Mouse (Mus musculus) MEL (cell line): ENCODE data around the gene Edn2. TPM values are rescaled to one million over a fixed set of nuclear protein-coding genes. Genes with fewer than 3 reads are reported as not detected.

Experiments used
- DNase-seq: peaks from one replicate; pipeline ENCODE4 v3.0.0; 2011; ENCODE audit warnings: low read depth, low spot score
- H3K27ac ChIP-seq: 2 replicates; pipeline ENCODE4 v1.5.1; 2012; ENCODE audit warnings: low read depth, mild to moderate bottlenecking, control low read depth, low read length, moderate library complexity; ENCODE audit not compliant: control insufficient read depth
- H3K27me3 ChIP-seq, 2 experiments: fragments of 150-350 bp in 1 of 2; sonication (generic) in 1 of 2; 2 replicates each; pipeline ENCODE4 v1.6.1; 2012; ENCODE audit warnings: low read length in 2 of 2, mild to moderate bottlenecking in 2 of 2, improper control_type of control experiment in 1 of 2, moderate library complexity in 1 of 2; ENCODE audit not compliant: insufficient read depth in 2 of 2, control insufficient read depth in 1 of 2
- H3K36me3 ChIP-seq, 2 experiments: 2 replicates each; pipeline ENCODE4 v1.6.1; 2012 to 2014; ENCODE audit warnings: low read length in 2 of 2, improper control_type of control experiment in 1 of 2, inconsistent platforms in 1 of 2, mild to moderate bottlenecking in 1 of 2; ENCODE audit not compliant: insufficient read depth in 2 of 2, control insufficient read depth in 1 of 2
- H3K4me1 ChIP-seq, 2 experiments: fragments of 150-350 bp in 1 of 2; sonication (generic) in 1 of 2; 2 replicates each; pipeline ENCODE4 v1.6.1; 2012; ENCODE audit warnings: low read length in 2 of 2, improper control_type of control experiment in 1 of 2, mild to moderate bottlenecking in 1 of 2; ENCODE audit not compliant: insufficient read depth in 2 of 2, control insufficient read depth in 1 of 2
- H3K4me3 ChIP-seq, 2 experiments: fragments of 150-350 bp in 1 of 2; sonication (generic) in 1 of 2; 2 replicates each; pipeline ENCODE4 v1.5.1; 2012; ENCODE audit warnings: low read depth in 2 of 2, low read length in 2 of 2, mild to moderate bottlenecking in 2 of 2, moderate library complexity in 2 of 2, control low read depth in 1 of 2, improper control_type of control experiment in 1 of 2; ENCODE audit not compliant: control insufficient read depth in 1 of 2, insufficient read depth in 1 of 2
- H3K79me2 ChIP-seq: 2 replicates; pipeline ENCODE4 v1.6.1; 2012; ENCODE audit warnings: mild to moderate bottlenecking, low read length, moderate library complexity; ENCODE audit not compliant: control insufficient read depth, poor library complexity, insufficient read depth
- H3K9ac ChIP-seq: 2 replicates; pipeline ENCODE4 v1.6.1; 2012; ENCODE audit warnings: low read depth, mild to moderate bottlenecking, control low read depth, low read length, moderate library complexity; ENCODE audit not compliant: control insufficient read depth, poor library complexity, severe bottlenecking
- H3K9me3 ChIP-seq: fragments of 150-350 bp; sonication (generic); replicated peaks from 2 replicates; pipeline ENCODE4 v1.6.1; 2012; ENCODE audit warnings: mild to moderate bottlenecking, low read length, improper control_type of control experiment, moderate library complexity; ENCODE audit not compliant: insufficient read depth
- BHLHE40 ChIP-seq: IDR thresholded peaks from 2 replicates; pipeline ENCODE4 v1.6.1; 2012; ENCODE audit warnings: low read depth, mild to moderate bottlenecking, inconsistent platforms, low read length, improper control_type of control experiment, borderline replicate concordance
- CHD1 ChIP-seq: IDR thresholded peaks from 2 replicates; pipeline ENCODE4 v1.6.1; 2012; ENCODE audit warnings: low read depth, mild to moderate bottlenecking, inconsistent platforms, low read length, improper control_type of control experiment
- CHD2 ChIP-seq: IDR thresholded peaks from 2 replicates; pipeline ENCODE4 v1.6.1; 2011; ENCODE audit warnings: low read length, improper control_type of control experiment
- CTCF ChIP-seq, 3 experiments: IDR thresholded peaks in 2 of 3; conservative IDR thresholded peaks in 1 of 3; 2 replicates each; pipeline ENCODE4 v1.5.1; 2011 to 2012; ENCODE audit warnings: low read length in 3 of 3, low read depth in 2 of 3, mild to moderate bottlenecking in 2 of 3, improper control_type of control experiment in 1 of 3, inconsistent platforms in 1 of 3, mixed read lengths in 1 of 3, moderate library complexity in 1 of 3; ENCODE audit not compliant: control insufficient read depth in 1 of 3, insufficient read depth in 1 of 3, poor library complexity in 1 of 3, severe bottlenecking in 1 of 3
- E2F4 ChIP-seq: IDR thresholded peaks from 2 replicates; pipeline ENCODE4 v1.6.1; 2011; ENCODE audit warnings: low read depth, low read length, improper control_type of control experiment, borderline replicate concordance
- EP300 ChIP-seq, 2 experiments: IDR thresholded peaks; 2 replicates each; pipeline ENCODE4 v1.6.1; 2011; ENCODE audit warnings: improper control_type of control experiment in 2 of 2, low read length in 2 of 2, low read depth in 1 of 2, mild to moderate bottlenecking in 1 of 2
- HCFC1 ChIP-seq: IDR thresholded peaks from 2 replicates; pipeline ENCODE4 v1.6.1; 2012; ENCODE audit warnings: low read depth, mild to moderate bottlenecking, inconsistent platforms, low read length, improper control_type of control experiment, moderate library complexity
- JUND ChIP-seq: IDR thresholded peaks from 2 replicates; pipeline ENCODE4 v1.6.1; 2011; ENCODE audit warnings: low read depth, mild to moderate bottlenecking, improper control_type of control experiment, low read length
- KAT2A ChIP-seq: conservative IDR thresholded peaks from 2 replicates; pipeline ENCODE4 v1.6.1; 2012; ENCODE audit warnings: low read depth, low read length, improper control_type of control experiment, inconsistent platforms
- MAFK ChIP-seq: IDR thresholded peaks from 2 replicates; pipeline ENCODE4 v1.6.1; 2011; ENCODE audit warnings: low read depth, mild to moderate bottlenecking, low read length, improper control_type of control experiment, borderline replicate concordance
- MAX ChIP-seq: IDR thresholded peaks from 2 replicates; pipeline ENCODE4 v1.6.1; 2011; ENCODE audit warnings: low read length, improper control_type of control experiment
- MAZ ChIP-seq: IDR thresholded peaks from 2 replicates; pipeline ENCODE4 v1.6.1; 2012; ENCODE audit warnings: low read depth, mild to moderate bottlenecking, inconsistent platforms, low read length, improper control_type of control experiment
- MXI1 ChIP-seq: IDR thresholded peaks from 2 replicates; pipeline ENCODE4 v1.6.1; 2011; ENCODE audit warnings: mild to moderate bottlenecking, low read depth, low read length, improper control_type of control experiment
- MYC ChIP-seq: IDR thresholded peaks from 2 replicates; pipeline ENCODE4 v1.6.1; 2011; ENCODE audit warnings: low read depth, mild to moderate bottlenecking, low read length, improper control_type of control experiment, moderate library complexity
- NELFE ChIP-seq: IDR thresholded peaks from 2 replicates; pipeline ENCODE4 v1.6.1; 2011; ENCODE audit warnings: low read depth, low read length, improper control_type of control experiment
- POLR2A ChIP-seq, 2 experiments: IDR thresholded peaks; 2 replicates each; pipeline ENCODE4 v1.6.1; 2011 to 2012; ENCODE audit warnings: low read length in 2 of 2, mild to moderate bottlenecking in 2 of 2, control low read depth in 1 of 2, improper control_type of control experiment in 1 of 2, low read depth in 1 of 2, moderate library complexity in 1 of 2; ENCODE audit not compliant: control insufficient read depth in 1 of 2, insufficient read depth in 1 of 2, poor library complexity in 1 of 2
- POLR2AphosphoS2 ChIP-seq: IDR thresholded peaks from 2 replicates; pipeline ENCODE4 v1.6.1; 2011; ENCODE audit warnings: low read length, improper control_type of control experiment
- RAD21 ChIP-seq: IDR thresholded peaks from 2 replicates; pipeline ENCODE4 v1.6.1; 2011; ENCODE audit warnings: mild to moderate bottlenecking, low read depth, low read length, improper control_type of control experiment
- RCOR1 ChIP-seq: IDR thresholded peaks from 2 replicates; pipeline ENCODE4 v1.6.1; 2012; ENCODE audit warnings: low read depth, mild to moderate bottlenecking, inconsistent platforms, low read length, improper control_type of control experiment
- SMC3 ChIP-seq: IDR thresholded peaks from 2 replicates; pipeline ENCODE4 v1.6.1; 2011; ENCODE audit warnings: low read depth, low read length, improper control_type of control experiment
- TBP ChIP-seq: IDR thresholded peaks from 2 replicates; pipeline ENCODE4 v1.8.0; 2011; ENCODE audit warnings: low read depth, low read length, improper control_type of control experiment
- UBTF ChIP-seq: IDR thresholded peaks from 2 replicates; pipeline ENCODE4 v1.6.1; 2012; ENCODE audit warnings: low read depth, mild to moderate bottlenecking, inconsistent platforms, low read length, improper control_type of control experiment, moderate library complexity, borderline replicate concordance; ENCODE audit not compliant: insufficient read depth
- USF1 ChIP-seq: IDR thresholded peaks from 2 replicates; pipeline ENCODE4 v1.6.1; 2014; ENCODE audit warnings: low read depth, mild to moderate bottlenecking, inconsistent platforms, low read length, improper control_type of control experiment, moderate library complexity
- USF2 ChIP-seq, 2 experiments: IDR thresholded peaks; 2 replicates each; pipeline ENCODE4 v1.6.1; 2011 to 2012; ENCODE audit warnings: improper control_type of control experiment in 2 of 2, low read length in 2 of 2, borderline replicate concordance in 1 of 2, inconsistent platforms in 1 of 2, low read depth in 1 of 2, mild to moderate bottlenecking in 1 of 2; ENCODE audit not compliant: insufficient read depth in 1 of 2
- polyA plus RNA-seq, 2 experiments: library from polyadenylated mRNA; stranded (reverse) in 1 of 2; unstranded in 1 of 2; fragments of >175 nt in 1 of 2; fragments of >200 nt in 1 of 2; gene quantifications; 2 replicates each; pipeline versions ENCODE4 v1.2.1 to v1.2.4; 2012; ENCODE audit warnings: low replicate concordance in 2 of 2, low read depth in 1 of 2; ENCODE audit not compliant: insufficient read length in 2 of 2, insufficient read depth in 1 of 2, missing spikeins in 1 of 2
- total RNA-seq: library from RNA; depleted of rRNA; stranded (reverse); fragments of 300-350 nt; gene quantifications from 2 replicates; pipeline ENCODE4 v1.2.3, GENCODE M21; 2012

The Edn2 gene
- total and polyA plus RNA-seq, 3 experiments: not detected

GRCm38 (mm10) chr4:120116312-120116711 lies 44.7 kb upstream of the Edn2 start:
- Histone ChIP-seq H3K9ac (no peak overlapping the region), H3K9me3 (no peaks in the 10 kb centered on the region), H3K27ac (no peak overlapping the region), H3K79me2 (no peaks in the 10 kb centered on the region), H3K4me3 (no peak overlapping the region), H3K4me1 (no peaks in the 10 kb centered on the region), H3K36me3 (no peaks in the 10 kb centered on the region), H3K27me3 (no peaks in the 10 kb centered on the region)
- no peak for DNase-seq
- TF ChIP-seq KAT2A: no peak
- no peak for TF ChIP-seq TBP
- no peak for TF ChIP-seq MYC
- TF ChIP-seq E2F4: no peak

GRCm38 (mm10) chr4:120120276-120120675 lies 40.7 kb upstream of the Edn2 start:
- H3K4me1 ChIP-seq: no peaks in the 10 kb centered on the region
- TF ChIP-seq EP300 (IDR thresholded peaks at IDR 0.05; ENCODE audit: low read depth in 1 of 2, low read length in 2 of 2) (no peak), MAX (no peak), POLR2A (IDR thresholded peaks at IDR 0.05; ENCODE audit: control insufficient read depth in 1 of 2, insufficient read depth in 1 of 2, low read depth in 1 of 2, low read length in 2 of 2, poor library complexity in 1 of 2) (no peak), MAZ (no peak), RAD21 (peak; percentile 11), MXI1 (no peak), BHLHE40 (no peak), CTCF (IDR thresholded peaks at IDR 0.05 in 2 of 3, conservative IDR thresholded peaks at IDR 0.05 in 1 of 3; ENCODE audit: control insufficient read depth in 1 of 3, insufficient read depth in 1 of 3, low read depth in 2 of 3, low read length in 3 of 3, poor library complexity in 1 of 3, severe bottlenecking in 1 of 3) (peak; percentile 23 to 55 (median 41); a peak in 5 of 6 replicates), SMC3 (peak; percentile 17; the same call in 1 of the 2 replicates), POLR2AphosphoS2 (no peak), MAFK (no peak), RCOR1 (no peak)
- TF ChIP-seq, all 39 proteins: peak for 3
- H3K4me3 ChIP-seq: no peak overlapping the region
- no peaks in the 10 kb centered on the region for H3K9me3 ChIP-seq
- H3K9ac ChIP-seq: no peak overlapping the region
- no peaks in the 10 kb centered on the region for H3K27me3 ChIP-seq
- H3K79me2 ChIP-seq: no peaks in the 10 kb centered on the region
- no peaks in the 10 kb centered on the region for H3K36me3 ChIP-seq
- peak; percentile 10 for DNase-seq
- H3K27ac ChIP-seq: no peak overlapping the region

GRCm38 (mm10) chr4:120124656-120125055 lies 36.4 kb upstream of the Edn2 start:
- H3K9ac ChIP-seq: no peak overlapping the region
- H3K27me3 ChIP-seq: no peaks in the 10 kb centered on the region
- no peak for TF ChIP-seq TBP
- TF ChIP-seq EP300 (IDR thresholded peaks at IDR 0.05; ENCODE audit: low read depth in 1 of 2, low read length in 2 of 2): no peak
- TF ChIP-seq RAD21: no peak
- TF ChIP-seq USF1: no peak
- no peak for TF ChIP-seq MAZ
- no peak for TF ChIP-seq NELFE
- no peak for TF ChIP-seq CHD2
- no peak for TF ChIP-seq BHLHE40
- no peak for TF ChIP-seq POLR2AphosphoS2
- no peak for TF ChIP-seq USF2 (IDR thresholded peaks at IDR 0.05; ENCODE audit: borderline replicate concordance in 1 of 2, insufficient read depth in 1 of 2, low read depth in 1 of 2, low read length in 2 of 2)
- no peak for TF ChIP-seq MXI1
- TF ChIP-seq JUND: no peak
- TF ChIP-seq CHD1: no peak
- TF ChIP-seq HCFC1: no peak
- TF ChIP-seq UBTF: no peak
- H3K4me3 ChIP-seq: no peak overlapping the region
- H3K9me3 ChIP-seq: no peaks in the 10 kb centered on the region
- H3K4me1 ChIP-seq: no peaks in the 10 kb centered on the region
- H3K36me3 ChIP-seq: no peaks in the 10 kb centered on the region
- no peak for DNase-seq
- no peaks in the 10 kb centered on the region for H3K79me2 ChIP-seq
- no peak overlapping the region for H3K27ac ChIP-seq
